Mouse (Mus musculus) heart, postnatal 14 days (tissue): ENCODE data around the gene Ppara. TPM values are rescaled to one million over a fixed set of nuclear protein-coding genes. Genes with fewer than 3 reads are reported as not detected.

Source experiments
- DNase-seq, 2 experiments: peaks; one replicate each; pipeline ENCODE4 v3.0.0; 2021 to 2022
- intact Hi-C: fragments of 180-260 bp; cut with DNase I; formaldehyde crosslinking; loops from one replicate; pipeline ENCODE4 v1.15.1; 2025
- total RNA-seq, 2 experiments: library from RNA; stranded (reverse); gene quantifications; 2 replicates each; pipeline ENCODE4 v1.2.3; 2021

The Ppara gene
- total RNA-seq, 2 experiments from 2014 or later = 50.7 to 60.1 TPM

DNA sequence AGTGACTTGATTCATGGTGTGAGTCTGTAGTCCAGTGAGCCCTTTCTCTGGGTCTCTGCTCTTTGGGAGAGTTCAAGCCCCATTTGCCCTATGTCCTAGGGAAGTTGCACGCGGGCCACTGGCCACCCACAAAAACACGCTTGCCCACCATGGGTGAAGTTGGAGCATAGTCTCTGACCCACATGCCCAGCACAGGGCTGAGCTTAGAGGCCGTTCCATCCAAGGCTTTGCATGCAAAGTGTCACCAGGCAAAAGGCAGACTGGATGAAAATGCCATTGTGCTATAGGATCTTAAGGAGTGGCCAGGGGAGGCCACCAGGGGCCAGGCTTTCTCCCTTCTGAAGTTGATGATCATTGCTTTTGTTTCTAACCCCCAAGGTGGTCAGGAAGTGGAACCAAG lies 30.9 kb upstream of the Ppara start:
- DNase-seq = no peak
- intact Hi-C loops = loop anchor here (2.0 kb wide), 1 partner anchor 15 kb away; no protein-coding TSS in a partner anchor

DNA sequence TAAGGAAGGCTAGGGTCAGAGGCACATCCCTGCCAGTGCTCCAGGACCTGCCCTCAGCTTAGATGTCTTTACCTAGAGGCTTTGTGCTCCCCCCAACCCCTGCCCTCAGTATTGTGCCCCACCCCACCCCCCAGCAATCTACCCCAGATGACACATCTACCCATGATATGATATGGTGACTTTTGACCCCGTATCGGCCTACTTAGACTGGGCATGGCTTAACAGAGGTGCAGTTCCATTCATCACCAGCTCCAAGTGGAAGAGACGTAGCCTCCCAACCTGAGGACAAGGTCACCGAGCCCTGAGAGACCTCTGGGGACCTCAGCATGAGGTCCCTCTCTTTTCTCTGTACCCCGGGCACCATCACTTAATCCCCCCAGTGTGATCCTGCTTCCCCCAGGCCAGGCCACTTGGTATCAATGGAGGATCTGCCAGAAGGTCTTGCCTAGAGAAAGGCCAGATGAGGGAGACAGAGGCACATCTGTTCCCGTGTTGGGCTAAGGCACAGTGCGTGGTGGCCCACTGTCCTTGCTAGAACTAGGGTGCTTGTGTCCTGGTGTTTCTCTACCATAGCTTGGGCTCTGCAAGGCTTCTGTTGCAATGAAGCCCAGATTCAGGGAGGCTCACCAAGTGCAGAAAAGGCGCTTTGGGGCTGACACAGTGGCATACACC lies 30.3 kb upstream of the Ppara start:
- no peak for DNase-seq
- intact Hi-C loops = no loop called here

DNA sequence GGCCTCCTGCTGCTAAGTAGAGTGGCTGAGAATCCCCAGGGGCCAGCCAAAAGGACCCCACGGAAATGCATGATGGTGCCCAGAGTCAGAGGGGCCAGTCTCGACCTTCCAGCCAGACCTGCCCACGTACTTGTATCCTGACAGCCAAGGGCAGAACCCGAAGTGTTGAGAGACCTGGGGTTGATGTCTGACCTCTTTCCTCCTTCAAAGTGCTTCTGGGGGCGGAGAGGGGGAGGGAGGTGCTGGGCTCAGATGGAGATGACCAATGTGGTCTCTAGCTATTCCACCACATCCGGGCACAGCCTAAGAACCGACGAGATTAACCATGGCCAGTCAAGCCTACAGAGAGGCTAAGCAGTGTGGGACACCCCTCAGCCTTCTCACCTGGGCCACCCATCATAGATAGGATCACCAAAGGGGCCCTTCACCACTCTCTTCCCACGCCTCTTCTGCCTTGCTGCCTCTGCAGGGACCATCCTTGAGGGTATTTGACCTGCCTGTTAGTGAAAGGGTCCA lies 29.7 kb upstream of the Ppara start:
- no peak for DNase-seq
- intact Hi-C loops = no loop called here

GRCm38 (mm10) chr15:85705566-85706332 lies 29.0 kb upstream of the Ppara start:
- DNase-seq = peak; percentile 56 to 72
- intact Hi-C loops = loop anchor here (2.0 kb wide), 1 partner anchor 33 kb away; no protein-coding TSS in a partner anchor

DNA sequence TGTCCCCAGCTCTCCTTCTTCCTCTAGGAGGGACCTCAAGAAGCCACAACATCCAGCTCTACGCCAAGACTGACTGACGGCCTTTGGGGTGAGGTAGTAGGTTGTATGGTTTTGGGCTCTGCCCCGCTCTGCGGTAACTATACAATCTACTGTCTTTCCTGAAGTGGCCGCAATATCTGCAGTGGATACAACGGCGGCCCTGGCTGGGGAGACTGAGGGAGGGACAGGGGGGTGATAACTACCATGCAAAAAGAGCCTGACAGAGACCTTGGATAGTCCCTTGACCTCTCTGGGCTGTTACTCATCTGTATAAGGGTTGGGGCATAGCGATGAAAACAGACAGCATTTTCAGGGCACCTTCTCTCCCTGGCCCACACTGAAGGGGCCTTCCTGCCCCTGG lies 28.3 kb upstream of the Ppara start:
- intact Hi-C loops = loop anchor here (2.0 kb wide), 1 partner anchor 34 kb away; no protein-coding TSS in a partner anchor
- DNase-seq = no peak

- DNase-seq = no peak
- intact Hi-C loops = loop anchor here (2.0 kb wide), 1 partner anchor 34 kb away; no protein-coding TSS in a partner anchor
Measured at GRCm38 (mm10) chr15:85707017-85707416, 27.8 kb upstream of the Ppara start.

DNA sequence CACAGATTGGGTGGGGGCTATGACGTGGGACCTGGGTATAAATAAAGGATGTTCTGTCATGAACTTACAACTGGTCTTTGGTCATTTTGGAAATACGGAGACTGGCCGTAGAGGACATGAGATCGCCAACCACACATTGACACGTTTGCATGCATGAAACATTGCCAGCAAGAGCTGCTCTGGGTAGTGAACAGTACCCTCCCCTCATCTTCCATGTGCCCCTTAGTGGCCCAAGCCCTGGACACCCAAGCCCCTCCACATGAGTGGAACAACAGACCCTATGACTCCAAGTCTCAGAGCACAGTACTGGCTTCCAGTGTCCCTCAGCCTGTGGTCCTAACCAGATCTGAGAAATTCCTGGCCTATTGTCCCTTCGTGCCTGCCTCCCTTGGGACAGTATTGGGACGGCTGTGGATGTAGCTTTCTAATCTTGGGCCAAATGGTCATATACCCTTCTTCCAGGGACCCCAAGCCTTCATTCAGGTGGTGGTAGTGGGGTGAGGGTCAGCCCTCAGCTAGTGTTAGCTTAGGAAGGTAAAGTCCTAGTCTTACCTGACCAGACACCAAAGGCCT lies 27.2 kb upstream of the Ppara start:
- no peak for DNase-seq
- intact Hi-C loops = loop anchor here (2.0 kb wide), 1 partner anchor 35 kb away; no protein-coding TSS in a partner anchor

DNA sequence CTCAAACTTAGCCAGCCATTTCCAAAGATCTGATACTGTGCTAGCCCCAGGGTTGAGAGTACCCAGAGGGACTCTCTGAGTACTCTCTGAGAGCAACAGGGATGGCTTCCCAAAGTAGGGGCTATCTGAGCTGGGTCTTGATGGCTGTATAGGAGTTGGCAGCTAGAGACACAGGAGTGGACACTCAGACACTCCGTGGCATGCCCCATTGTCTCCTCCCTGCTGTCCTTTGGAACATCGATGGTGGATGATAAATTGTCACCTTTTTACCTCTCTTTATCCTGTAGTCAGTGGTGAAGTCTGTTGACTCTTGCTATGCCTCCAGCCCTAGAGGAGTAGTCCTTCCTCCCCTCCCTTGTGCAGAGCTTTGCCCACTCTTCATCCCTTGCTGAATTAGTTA lies 26.6 kb upstream of the Ppara start:
- intact Hi-C loops = no loop called here
- no peak for DNase-seq

DNA sequence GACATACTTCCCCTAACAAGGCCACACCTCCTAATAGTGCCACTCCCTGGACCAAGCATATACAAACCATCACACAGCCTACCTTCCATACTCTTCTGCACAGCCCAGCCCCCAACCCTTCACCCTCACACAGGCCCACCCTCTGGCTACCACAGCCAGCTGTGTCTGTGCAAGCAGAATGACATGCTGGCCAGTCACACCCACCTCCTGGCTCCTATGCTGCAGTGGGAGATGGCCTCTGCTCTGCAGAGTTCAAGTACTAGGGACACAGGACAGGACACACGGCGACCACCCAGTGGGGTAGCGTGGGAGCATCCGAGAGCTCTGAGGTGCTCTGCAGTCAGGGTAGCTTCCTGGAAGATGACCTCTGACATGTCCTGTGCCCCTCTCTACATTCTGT lies 25.9 kb upstream of the Ppara start:
- intact Hi-C loops = loop anchor here (1.0 kb wide), 2 partner anchors 99 to 110 kb away; no protein-coding TSS in a partner anchor
- peak in 1 of 2 experiments; percentile 48 for DNase-seq

DNA sequence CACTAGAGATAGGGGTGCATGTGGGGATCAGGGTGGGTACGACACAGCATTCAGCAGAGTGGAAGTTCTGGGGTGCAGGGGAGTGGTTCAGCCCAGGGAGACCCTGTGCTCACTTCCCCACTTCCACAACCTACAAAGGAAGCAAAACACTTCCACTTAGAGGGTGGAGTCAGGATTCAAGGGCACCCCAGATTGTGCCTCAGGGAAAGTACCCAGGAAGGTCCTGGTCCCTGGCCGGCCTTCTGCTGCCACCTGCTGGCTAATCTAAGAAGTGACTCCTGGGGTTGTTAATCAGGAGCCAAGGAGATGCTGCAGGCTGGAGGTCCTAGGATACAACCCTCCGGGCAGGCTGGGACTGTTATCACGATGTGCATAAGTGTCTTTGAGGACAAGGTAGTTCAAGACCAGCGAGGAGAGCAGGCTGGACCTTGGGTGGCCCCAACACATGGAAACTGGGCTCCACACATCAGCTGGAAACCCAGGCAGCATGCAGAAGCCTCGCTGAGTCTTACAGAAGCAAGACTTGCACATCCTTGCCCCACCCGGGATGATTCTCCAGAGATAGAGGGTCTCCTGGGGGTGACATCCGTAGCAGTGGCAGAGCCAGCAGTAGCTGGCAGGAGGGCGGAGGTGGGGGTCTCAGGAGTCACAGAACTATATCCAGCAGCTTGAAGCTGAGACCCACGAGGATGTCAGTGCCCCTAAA lies 25.4 kb upstream of the Ppara start:
- peak; percentile 88 to 93 for DNase-seq
- intact Hi-C loops = loop anchor here (1.0 kb wide), 2 partner anchors 99 to 110 kb away; no protein-coding TSS in a partner anchor

DNA sequence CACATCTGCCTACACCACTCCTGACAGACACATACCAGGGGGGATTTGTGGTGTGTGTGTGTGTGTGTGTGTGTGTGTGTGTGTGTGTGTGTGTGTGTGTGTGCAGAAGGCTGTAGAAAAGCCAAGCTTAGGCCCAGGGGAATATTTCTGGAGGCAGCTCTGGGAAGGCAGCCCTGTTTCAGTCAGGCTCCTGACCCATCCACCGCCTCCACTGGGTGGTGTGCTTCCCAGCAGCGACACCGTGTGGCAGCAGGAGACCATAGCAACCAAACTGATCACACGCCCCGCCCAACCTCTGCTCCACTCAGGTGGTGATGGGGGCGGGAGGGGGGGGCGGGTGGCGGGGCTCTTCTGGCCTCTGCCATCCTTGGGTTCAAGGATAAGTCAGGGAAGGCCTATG lies 24.6 kb upstream of the Ppara start:
- intact Hi-C loops = loop anchor here (1.0 to 10.0 kb wide), 3 partner anchors 97 to 443 kb away; no protein-coding TSS in a partner anchor
- DNase-seq = peak; percentile 87 to 90

DNA sequence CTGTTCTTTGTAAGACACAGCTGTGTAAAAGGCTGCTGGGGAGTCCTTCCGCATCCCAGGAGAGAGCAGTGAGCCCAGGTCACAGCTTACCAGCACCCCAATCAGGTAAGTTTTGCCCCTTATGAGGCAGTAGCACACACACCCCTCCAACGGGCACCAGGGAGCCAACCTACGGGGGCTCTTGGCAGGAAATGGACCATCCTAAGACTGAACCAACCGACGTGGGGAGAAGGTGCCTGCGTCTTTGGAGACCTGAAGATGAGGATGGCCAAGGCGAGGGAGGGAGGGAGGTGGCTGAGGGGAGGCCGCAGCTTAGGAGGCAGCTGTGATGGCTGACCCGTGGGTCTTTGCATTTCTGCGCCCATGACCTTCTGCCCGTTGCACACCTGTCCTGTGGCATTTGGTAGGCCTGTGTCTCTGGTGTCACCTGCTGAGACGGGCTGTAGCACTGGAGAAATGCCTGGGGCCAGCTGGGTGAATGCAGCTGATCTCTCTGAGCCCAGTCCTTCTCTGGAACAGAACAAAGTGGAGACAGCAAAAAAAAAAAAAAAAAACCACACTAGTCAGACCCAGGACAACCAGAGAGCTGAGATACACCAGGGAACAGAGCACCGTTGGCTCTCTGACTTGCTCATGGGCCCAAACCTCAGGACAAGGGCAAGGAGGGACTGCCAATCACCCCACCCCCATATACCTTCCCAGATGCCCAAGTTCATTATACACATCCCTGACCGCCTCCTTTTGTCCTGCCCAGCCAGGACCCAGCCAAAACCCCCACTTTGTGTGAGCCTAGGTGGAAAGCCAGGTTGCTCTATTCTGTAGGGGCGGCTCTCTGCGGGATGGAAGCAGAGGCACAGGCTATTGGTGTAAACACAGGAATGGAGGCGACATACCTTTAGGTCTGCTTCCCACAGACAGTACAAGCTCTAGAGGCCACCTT lies 23.9 kb upstream of the Ppara start:
- intact Hi-C loops = loop anchor here (1.0 to 10.0 kb wide), 3 partner anchors 98 to 444 kb away; no protein-coding TSS in a partner anchor
- DNase-seq = no peak

GRCm38 (mm10) chr15:85712565-85713168 lies 22.1 kb upstream of the Ppara start:
- peak in 1 of 2 experiments; percentile 54 for DNase-seq
- intact Hi-C loops = loop anchor here (5.0 to 10.0 kb wide), 2 partner anchors 398 to 445 kb away; no protein-coding TSS in a partner anchor

GRCm38 (mm10) chr15:85713417-85713816 lies 21.4 kb upstream of the Ppara start:
- DNase-seq = no peak
- intact Hi-C loops = loop anchor here (5.0 to 10.0 kb wide), 2 partner anchors 399 to 446 kb away; no protein-coding TSS in a partner anchor

DNA sequence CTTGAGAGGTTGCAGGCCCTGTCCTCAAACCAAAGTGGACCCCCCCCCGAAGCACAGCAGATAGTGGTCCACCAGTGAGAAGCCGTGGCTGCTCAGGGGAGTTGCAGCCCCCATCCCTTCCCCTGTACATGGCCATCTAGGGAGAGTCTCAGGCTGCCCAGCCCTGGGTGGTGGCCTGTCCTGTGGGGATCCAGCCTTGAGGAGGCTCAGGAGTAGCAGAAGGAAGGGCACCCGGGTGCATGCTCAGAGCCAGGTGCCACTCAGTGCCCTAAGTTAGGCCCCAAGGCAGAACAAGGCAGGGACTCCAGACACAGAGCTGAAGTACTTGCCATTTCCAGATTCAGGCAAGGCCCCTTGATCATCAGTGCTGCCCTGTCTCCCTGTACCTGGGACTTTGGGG lies 19.7 kb upstream of the Ppara start:
- DNase-seq = no peak
- intact Hi-C loops = loop anchor here (5.0 to 10.0 kb wide), 2 partner anchors 400 to 422 kb away; no protein-coding TSS in a partner anchor

DNA sequence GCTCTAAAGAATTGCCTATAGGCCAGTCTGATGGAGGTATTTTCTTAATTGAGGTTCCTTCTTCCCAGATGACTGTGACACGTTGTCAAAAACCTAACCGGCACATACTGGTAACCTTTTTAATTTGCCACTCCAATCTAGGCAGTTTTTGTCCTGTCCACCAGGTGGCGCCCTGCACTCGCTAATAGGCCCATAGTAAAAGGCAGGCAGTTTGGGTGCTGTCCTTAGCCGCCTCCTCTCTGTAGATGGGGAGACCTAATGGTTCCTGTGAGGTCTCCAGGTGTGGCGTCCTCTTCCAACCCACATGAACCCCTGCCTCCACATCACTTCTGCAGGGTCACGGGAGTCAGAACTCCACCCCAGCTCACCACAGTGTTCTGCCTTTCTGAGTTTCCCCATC lies 18.7 kb upstream of the Ppara start:
- DNase-seq = peak; percentile 84 to 92
- intact Hi-C loops = loop anchor here (1.0 to 10.0 kb wide), 5 partner anchors 125 to 421 kb away; no protein-coding TSS in a partner anchor

GRCm38 (mm10) chr15:85716591-85716990 lies 18.2 kb upstream of the Ppara start:
- intact Hi-C loops = loop anchor here (1.0 to 10.0 kb wide), 5 partner anchors 125 to 421 kb away; no protein-coding TSS in a partner anchor
- DNase-seq = no peak

DNA sequence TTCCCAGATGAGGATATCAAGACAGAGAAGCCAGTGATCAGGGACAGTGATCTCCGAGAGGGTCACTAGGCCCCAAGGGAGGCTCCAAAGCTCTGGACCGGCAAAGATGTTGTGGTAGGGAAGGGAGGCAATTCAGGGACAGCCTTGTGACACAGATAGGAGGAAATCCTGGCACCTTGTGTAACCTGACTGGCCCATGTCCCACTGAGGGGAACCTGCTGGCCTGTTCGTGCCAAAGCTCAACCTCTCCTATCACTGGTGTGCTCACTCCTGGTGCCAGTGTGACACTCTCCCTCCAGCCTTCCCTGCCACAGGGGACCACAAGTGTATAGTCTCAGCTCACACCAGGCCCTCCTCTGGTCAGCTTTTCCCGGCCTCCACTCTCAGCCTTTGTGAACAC lies 17.8 kb upstream of the Ppara start:
- intact Hi-C loops = loop anchor here (5.0 to 10.0 kb wide), 2 partner anchors 402 to 420 kb away; no protein-coding TSS in a partner anchor
- DNase-seq = peak in 1 of 2 experiments; percentile 55
